Mouse (Mus musculus) ZHBTc4 (cell line): ENCODE measurements around the gene Olfr1388.
A peak's percentile ranks its signal among the peaks of the same experiment; 100 is the strongest.
"Not testable (repeated sequence)": the region's sequence is repeated elsewhere in the genome, so short reads cannot be mapped to it uniquely, and the experiment has no call there.

Experiments used
- DNase-seq: peaks from one replicate; pipeline ENCODE4 v3.0.0-alpha.2; 2011; ENCODE audit warnings: low read depth, low spot score

Olfr1388 gene

DNA sequence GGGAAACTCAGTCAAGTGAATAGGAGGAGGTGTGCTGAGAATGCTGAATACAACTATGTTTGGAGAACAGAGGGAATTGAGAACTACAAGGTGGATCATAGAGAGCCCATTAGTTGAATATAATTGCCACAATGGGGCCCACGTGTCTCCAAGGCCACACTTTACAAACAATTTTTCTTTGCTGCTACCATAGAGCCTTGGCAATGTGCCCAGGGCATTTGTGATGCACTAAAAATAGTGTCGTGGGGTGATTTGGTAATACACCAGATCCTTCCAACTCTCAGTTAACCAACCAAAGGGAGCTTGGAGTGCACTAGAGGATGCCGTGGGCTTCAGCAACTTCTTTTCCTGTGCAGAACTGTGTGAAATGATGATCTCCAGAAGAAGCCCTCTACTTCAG, at the start of gene Olfr1388:
Olfr1388 (plus strand) TSS at position 214 of the 400 bp plus-strand sequence.
- no peak for DNase-seq

- peak; percentile 32 for DNase-seq
These were observed 43.7 kb upstream of the Olfr1388 start for GRCm38 (mm10) chr11:49392707-49393106.

- DNase-seq: no peak
These were observed 29.6 kb upstream of the Olfr1388 start for GRCm38 (mm10) chr11:49406784-49407183.

DNA sequence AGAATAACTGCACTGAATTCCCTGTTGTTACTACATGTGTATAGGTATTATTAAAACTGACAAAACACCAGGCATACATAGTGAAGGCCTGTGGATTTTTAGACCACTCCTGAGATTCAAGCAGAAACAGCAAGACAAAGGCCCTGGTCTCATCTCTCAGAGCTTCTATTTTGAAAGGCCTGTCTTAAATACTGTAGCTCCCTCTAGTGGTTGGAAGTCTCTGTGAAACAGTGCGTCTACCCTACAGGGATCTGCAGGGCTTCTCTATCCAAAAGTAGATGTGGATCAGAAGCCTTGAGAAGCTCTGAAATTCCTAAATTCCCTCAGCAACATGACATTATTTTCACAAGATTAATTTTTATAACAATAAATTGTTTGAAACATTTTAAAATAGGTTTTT, 25.9 kb upstream of the Olfr1388 start:
- peak; percentile 75 for DNase-seq

- DNase-seq: no peak
These were observed 13.7 kb upstream of the Olfr1388 start, which contains the start of gene Olfr1389 for GRCm38 (mm10) chr11:49422767-49423166. TSS of gene Olfr1389 (plus strand) at chr11:49423067.

DNA sequence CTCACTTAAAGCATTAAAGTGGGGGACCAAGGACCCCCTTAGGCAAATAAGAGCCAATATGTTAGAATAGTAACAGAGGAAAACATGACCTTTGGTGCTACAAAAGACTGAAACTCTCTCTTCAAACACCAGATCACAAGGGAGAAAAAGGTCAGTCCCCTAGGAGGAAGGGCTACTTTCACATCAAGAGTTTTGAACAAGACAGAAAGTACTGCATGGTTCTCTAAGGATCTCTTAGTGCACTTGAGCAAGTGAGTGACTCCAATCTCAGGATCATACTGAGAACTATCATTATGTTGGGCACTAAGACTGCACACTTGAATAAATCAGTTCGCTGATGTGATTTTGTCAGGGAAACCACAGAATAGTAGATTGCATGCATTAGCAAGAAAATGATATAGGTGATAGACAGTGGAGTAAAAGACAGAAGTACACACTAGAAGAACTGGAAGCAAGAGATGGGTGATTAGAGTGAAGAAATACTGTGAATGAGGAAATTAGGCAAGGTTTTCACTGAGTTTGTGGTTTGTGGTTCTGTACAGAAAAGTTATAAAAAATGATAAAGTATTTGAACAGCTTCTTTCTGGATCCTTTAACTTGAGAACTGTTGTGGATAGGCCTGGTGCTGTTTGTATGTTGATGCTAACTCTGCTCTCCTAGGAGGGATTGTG, 11.0 kb upstream of the Olfr1388 start:
- DNase-seq: no peak

DNA sequence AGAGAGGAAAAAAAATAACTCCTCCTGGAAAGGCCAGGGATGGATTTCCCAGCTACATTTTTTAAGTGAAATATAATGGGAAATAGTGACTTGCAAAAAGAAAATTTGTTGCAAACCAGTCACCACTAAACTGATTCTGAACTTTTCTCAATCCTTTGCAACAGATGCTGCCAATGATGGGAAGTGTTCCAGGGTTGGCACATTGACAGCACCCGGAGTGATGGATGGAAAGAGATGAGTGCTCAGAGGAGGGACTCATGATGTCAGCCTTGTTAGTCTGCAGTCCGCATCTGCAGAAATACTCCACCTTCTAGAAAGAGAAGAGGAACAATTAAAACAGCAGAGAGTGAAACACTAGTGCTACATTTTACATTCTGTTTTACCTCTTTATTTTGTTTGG, 6.8 kb upstream of the Olfr1388 start:
- no peak for DNase-seq

- DNase-seq: no peak
These were observed 18.6 kb downstream of the Olfr1388 start, which contains the start of gene Olfr1387 for GRCm38 (mm10) chr11:49455043-49455442. TSS of gene Olfr1387 (plus strand) at chr11:49455343.

DNA sequence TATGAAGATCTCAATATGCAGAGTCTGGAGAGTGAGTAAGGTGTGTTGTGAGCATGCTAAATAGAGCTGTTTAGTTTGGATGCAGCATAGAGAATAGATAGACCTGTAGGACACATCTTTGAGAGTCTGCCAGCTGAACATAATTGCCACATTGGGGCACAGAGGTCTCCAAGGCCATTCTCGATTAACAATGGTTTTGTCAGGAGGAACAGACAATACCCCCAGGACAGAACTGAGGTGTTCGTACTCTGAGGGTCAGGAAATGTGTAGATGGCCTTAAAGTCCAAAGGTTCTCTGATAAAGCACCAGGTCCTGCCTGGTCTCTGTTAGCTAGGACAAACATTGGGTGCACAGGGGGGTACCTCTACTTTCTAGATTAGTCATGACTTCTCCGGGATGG, 28.3 kb downstream of the Olfr1388 start, which contains the start of gene Olfr1386:
Olfr1386 (plus strand) TSS at position 301 of the 400 bp plus-strand sequence.
- DNase-seq: not testable (repeated sequence)

DNA sequence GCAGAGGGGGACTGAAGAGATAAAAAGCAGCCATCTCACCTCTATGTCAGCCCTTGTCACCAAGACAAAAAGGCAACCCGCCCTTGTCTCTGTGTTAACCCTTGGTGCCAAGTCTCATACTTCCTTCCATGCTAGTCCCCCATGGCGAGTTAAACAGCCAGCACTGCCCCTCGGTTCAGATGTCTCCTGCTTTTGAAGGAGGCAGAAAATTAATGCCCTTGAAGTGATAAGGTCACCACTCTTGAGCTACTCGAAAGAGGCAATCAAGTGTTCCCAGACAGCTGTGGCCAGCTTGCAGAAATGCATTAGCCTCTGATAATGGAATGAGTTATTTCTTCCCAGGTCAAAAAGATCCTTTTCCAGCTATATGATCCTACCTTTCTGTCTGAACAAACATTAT, 49.5 kb downstream of the Olfr1388 start:
- DNase-seq: no peak

GRCm38 (mm10) chr11:49488770-49489169, 52.3 kb downstream of the Olfr1388 start, which contains the start of gene Olfr1385:
TSS of gene Olfr1385 (plus strand) at chr11:49489070.
- not testable (repeated sequence) for DNase-seq
